Mouse (Mus musculus): Measurements from ENCODE around the gene Amfr. TPM values are rescaled to one million over a fixed set of nuclear protein-coding genes. Genes with fewer than 3 reads are reported as not detected.

The Amfr gene
- polyA plus RNA-seq, 1 experiment from 2014 or later: 67.5 TPM

DNA sequence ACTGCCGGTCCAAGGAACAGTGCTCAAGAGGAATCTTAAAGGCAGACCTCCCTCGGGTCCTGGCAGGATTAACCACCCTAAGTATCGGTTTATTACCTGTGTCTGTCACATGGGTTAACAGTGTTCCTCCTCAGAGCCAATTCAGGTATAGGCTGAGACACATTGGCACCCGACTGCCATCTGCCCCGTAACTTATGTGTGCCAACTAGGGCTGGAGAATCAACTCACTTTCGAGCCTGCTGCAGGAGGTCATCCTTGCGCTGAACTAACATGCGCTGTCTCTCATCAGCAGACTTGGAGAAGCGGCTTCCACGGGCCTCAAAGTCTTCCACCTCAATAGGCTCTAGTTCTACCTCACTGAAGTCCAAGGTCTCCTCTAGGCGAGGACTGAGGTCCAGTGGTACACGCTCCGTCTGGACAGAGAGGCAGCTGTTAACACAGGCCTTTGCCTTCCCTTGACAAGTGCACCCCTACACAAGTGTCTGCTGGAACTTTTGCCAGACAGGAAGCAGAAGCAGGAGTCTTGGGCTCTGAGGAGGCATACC is 38.7 kb downstream of the Amfr start:
- no peak for ATAC-seq

DNA sequence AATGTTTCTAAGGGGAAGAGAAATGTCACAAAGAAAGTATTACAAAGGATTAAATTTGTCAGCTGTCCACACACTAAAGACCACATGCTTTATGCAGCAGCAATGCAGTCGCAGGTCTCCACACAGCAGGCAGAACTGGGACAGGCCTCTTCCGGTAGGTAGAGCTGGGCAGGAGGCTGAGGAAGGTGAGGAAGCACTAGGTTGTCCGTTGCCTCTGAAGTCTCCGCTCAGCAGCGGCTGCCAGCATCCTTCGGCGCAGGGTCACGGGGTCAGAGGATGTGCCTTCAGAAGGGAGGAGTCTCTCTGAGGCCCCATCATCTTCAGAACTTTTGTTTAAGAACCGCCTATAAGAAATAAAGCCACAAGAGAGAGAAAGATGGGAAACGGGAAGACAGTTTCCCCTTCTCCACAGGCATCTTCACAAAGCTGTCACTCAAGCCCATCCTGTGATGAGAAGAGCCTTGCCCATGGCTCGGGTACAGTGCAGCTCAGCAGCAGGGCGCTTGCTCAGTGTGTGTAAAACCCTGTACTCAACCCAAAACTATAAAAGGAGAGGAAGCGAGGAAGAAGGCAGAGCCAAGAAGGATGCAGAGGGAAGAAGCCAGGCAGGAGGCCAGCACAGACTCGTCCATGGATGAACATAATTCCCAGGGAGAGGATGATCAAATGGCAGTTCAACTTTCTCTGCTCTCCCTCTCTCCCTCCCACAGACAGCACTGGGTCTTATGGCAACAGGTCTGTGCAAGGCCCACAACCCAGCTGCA is 39.5 kb downstream of the Amfr start:
- 87% methylated on average over 14 of the region's 14 CpGs for WGBS
- H3K27ac ChIP-seq (ENCODE audit: low read length): 0 out of 2 replicates have a peak overlapping the region, but pooled peaks have one; percentile 17
- no peak for ATAC-seq
- no peak overlapping the region for H3K4me2 ChIP-seq (ENCODE audit: low read length)
- 0 out of 2 replicates have a peak, but pooled peaks cover 2% of the 10 kb centered on the region for H3K4me1 ChIP-seq (ENCODE audit: control insufficient read depth, insufficient read depth, low read length)
- H3K9me3 ChIP-seq (replicated peaks; ENCODE audit: control insufficient read depth, low read length, poor library complexity, severe bottlenecking): no peaks in the 10 kb centered on the region
- H3K4me3 ChIP-seq (ENCODE audit: low read depth, low read length): no peak overlapping the region
- no peak overlapping the region for H3K9ac ChIP-seq (ENCODE audit: low read depth, low read length)
- H3K27me3 ChIP-seq (ENCODE audit: control insufficient read depth, insufficient read depth, low read depth, low read length): no peaks in the 10 kb centered on the region
- H3K36me3 ChIP-seq (ENCODE audit: control insufficient read depth, insufficient read depth, low read length): peaks cover 36% of the 10 kb centered on the region

More for the DNA sequence above, 38.7 kb downstream of the Amfr start:
- 97% methylated on average over 13 of the region's 13 CpGs for WGBS
- Histone ChIP-seq H3K9ac (ENCODE audit: low read depth, low read length) (no peak overlapping the region), H3K36me3 (ENCODE audit: control insufficient read depth, insufficient read depth, low read length) (peaks cover 34% of the 10 kb centered on the region), H3K4me1 (ENCODE audit: control insufficient read depth, insufficient read depth, low read length) (no peaks in the 10 kb centered on the region), H3K27me3 (ENCODE audit: control insufficient read depth, insufficient read depth, low read depth, low read length) (no peaks in the 10 kb centered on the region), H3K4me2 (ENCODE audit: low read length) (no peak overlapping the region), H3K4me3 (ENCODE audit: low read depth, low read length) (no peak overlapping the region), H3K27ac (ENCODE audit: low read length) (no peak overlapping the region), H3K9me3 (replicated peaks; ENCODE audit: control insufficient read depth, low read length, poor library complexity, severe bottlenecking) (no peaks in the 10 kb centered on the region)

DNA sequence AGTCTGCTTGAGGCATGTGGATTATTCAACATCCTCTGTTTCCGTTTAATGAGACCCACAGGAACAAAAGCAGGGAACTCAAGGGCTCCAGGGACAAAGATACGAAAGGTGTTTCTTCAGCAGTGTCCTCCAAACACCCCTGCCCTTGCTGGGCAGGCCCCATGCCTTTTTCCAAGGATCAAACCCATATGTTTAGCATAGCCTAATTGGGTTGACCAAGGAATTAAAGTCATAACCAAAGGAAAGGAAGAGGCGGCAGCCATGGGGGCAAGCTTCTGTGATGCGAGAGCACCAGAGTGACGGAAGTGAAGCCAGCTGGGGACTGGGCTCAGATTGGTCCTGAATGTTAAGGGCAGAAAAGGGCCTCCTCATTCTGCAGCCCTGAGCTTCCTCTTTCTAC is 40.4 kb downstream of the Amfr start:
- Histone ChIP-seq H3K4me3 (ENCODE audit: low read depth, low read length) (no peak overlapping the region), H3K27me3 (ENCODE audit: control insufficient read depth, insufficient read depth, low read depth, low read length) (no peaks in the 10 kb centered on the region), H3K4me1 (ENCODE audit: control insufficient read depth, insufficient read depth, low read length) (0 out of 2 replicates have a peak, but pooled peaks cover 2% of the 10 kb centered on the region), H3K4me2 (ENCODE audit: low read length) (no peak overlapping the region), H3K36me3 (ENCODE audit: control insufficient read depth, insufficient read depth, low read length) (peaks cover 39% of the 10 kb centered on the region), H3K9me3 (replicated peaks; ENCODE audit: control insufficient read depth, low read length, poor library complexity, severe bottlenecking) (no peaks in the 10 kb centered on the region), H3K27ac (ENCODE audit: low read length) (no peak overlapping the region), H3K9ac (ENCODE audit: low read depth, low read length) (no peak overlapping the region)
- no peak for ATAC-seq
- 73% methylated on average over 5 of the region's 5 CpGs for WGBS

DNA sequence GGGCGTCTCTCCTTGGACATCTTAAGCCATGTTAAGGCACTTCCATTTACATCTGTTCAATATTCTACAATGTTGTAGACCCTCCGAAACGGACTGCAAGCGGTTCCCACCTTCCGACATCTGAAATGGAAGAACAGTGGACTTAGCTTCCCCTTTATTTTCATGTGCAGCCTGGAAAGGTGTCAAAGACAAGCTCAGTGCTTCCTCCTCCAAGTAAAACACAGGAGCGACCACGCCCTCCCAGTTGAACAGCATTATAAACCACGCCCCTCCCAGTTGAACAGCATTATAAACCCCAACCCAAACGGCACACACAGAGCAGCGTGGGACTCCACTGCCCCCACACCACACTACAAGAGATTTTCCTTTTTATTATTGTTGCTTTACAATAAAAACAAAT is 41.2 kb downstream of the Amfr start:
- no peak overlapping the region for H3K9ac ChIP-seq (ENCODE audit: low read depth, low read length)
- H3K36me3 ChIP-seq (ENCODE audit: control insufficient read depth, insufficient read depth, low read length): peaks cover 43% of the 10 kb centered on the region
- H3K4me2 ChIP-seq (ENCODE audit: low read length): no peak overlapping the region
- no peak overlapping the region for H3K4me3 ChIP-seq (ENCODE audit: low read depth, low read length)
- no peaks in the 10 kb centered on the region for H3K27me3 ChIP-seq (ENCODE audit: control insufficient read depth, insufficient read depth, low read depth, low read length)
- H3K9me3 ChIP-seq (replicated peaks; ENCODE audit: control insufficient read depth, low read length, poor library complexity, severe bottlenecking): no peaks in the 10 kb centered on the region
- WGBS: 91% methylated on average over 10 of the region's 10 CpGs
- no peak for ATAC-seq
- no peak overlapping the region for H3K27ac ChIP-seq (ENCODE audit: low read length)
- 0 out of 2 replicates have a peak, but pooled peaks cover 2% of the 10 kb centered on the region for H3K4me1 ChIP-seq (ENCODE audit: control insufficient read depth, insufficient read depth, low read length)

DNA sequence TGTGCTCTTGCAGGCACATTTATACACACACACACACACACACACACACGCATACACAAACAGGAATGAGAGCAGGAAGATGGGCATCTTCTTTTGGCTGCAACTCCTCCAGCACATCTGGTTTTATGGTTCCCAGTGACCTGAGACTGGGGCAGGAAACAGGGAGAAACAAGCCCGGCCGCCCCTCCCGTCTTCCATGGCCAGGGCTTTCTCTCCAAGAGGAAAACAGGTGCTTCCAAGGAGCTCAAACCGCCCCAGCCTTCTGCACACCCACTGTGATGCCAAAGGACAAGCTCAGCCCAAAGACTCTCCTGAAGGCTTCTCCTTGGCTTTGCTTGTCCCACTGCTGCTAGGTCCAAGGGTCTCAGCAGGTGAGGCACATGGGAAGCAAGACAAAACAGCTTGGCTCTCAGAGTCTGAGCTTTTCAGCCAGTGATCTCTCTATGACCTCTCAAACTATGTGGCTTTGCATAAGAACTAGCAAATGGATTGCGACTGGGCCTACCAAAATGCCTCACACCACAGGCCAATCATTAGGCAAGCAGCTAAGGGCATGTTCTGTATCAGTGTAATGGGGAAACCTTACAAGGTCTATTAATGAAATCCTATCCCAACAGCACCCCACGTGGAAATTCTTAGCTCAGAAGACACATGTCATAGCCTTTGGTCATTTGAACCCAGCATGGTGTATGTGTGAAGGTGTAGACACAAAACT is 42.9 kb downstream of the Amfr start:
- H3K4me3 ChIP-seq (ENCODE audit: low read depth, low read length): no peak overlapping the region
- no peak for ATAC-seq
- 0 out of 2 replicates have a peak, but pooled peaks cover 2% of the 10 kb centered on the region for H3K4me1 ChIP-seq (ENCODE audit: control insufficient read depth, insufficient read depth, low read length)
- no peak overlapping the region for H3K27ac ChIP-seq (ENCODE audit: low read length)
- no peaks in the 10 kb centered on the region for H3K9me3 ChIP-seq (replicated peaks; ENCODE audit: control insufficient read depth, low read length, poor library complexity, severe bottlenecking)
- H3K4me2 ChIP-seq (ENCODE audit: low read length): no peak overlapping the region
- WGBS: 78% methylated on average over 7 of the region's 7 CpGs
- H3K27me3 ChIP-seq (ENCODE audit: control insufficient read depth, insufficient read depth, low read depth, low read length): no peaks in the 10 kb centered on the region
- no peak overlapping the region for H3K9ac ChIP-seq (ENCODE audit: low read depth, low read length)
- peaks cover 57% of the 10 kb centered on the region for H3K36me3 ChIP-seq (ENCODE audit: control insufficient read depth, insufficient read depth, low read length)

DNA sequence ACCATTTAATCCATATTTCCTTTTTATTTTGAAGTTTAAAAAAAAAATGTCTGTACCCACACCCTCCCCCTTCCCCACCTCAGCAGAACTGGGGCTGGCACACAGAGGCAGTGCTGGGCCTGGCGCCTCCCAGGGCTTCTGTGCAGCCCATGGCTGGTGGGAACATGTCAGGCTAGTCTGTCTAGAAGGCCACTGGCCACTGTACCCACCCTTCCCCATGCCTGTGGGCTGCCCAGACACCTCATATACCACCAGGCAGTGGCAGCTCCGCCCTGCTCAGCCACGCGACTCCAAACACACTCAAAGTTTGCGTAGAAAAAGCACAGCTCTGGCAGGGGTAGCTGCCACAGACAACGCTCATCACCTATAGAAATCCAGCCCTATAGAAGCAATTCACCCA is 44.3 kb downstream of the Amfr start:
- Histone ChIP-seq H3K4me2 (ENCODE audit: low read length) (no peak overlapping the region), H3K9ac (ENCODE audit: low read depth, low read length) (no peak overlapping the region), H3K27me3 (ENCODE audit: control insufficient read depth, insufficient read depth, low read depth, low read length) (no peaks in the 10 kb centered on the region), H3K4me1 (ENCODE audit: control insufficient read depth, insufficient read depth, low read length) (0 out of 2 replicates have a peak, but pooled peaks cover 2% of the 10 kb centered on the region), H3K27ac (ENCODE audit: low read length) (no peak overlapping the region), H3K9me3 (replicated peaks; ENCODE audit: control insufficient read depth, low read length, poor library complexity, severe bottlenecking) (no peaks in the 10 kb centered on the region), H3K36me3 (ENCODE audit: control insufficient read depth, insufficient read depth, low read length) (peaks cover 52% of the 10 kb centered on the region), H3K4me3 (ENCODE audit: low read depth, low read length) (no peak overlapping the region)
- whole genome bisulfite sequencing: 77% methylated on average over 6 of the region's 6 CpGs
- no peak for ATAC-seq

DNA sequence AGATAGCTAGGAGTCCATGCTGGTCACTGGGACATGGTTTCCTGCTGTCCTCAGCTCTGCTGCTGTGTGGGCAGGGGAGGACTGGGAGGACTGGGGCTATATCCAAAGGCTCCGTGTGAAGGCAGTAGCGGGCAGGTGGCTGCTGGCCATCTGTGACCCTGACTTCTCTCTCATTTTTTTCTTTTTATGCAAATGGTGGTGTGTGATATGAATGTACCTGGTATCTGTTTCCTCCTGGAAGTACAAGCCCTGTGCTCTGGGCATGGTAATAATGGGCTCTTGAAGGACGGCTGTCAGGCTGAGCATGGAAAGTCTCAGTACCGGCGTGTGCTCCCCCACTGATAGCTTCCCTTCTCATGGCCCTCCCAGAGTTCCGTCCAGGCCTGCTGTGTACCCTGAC is 51.7 kb downstream of the Amfr start:
- Histone ChIP-seq H3K4me3 (ENCODE audit: low read depth, low read length) (no peak overlapping the region), H3K9me3 (replicated peaks; ENCODE audit: control insufficient read depth, low read length, poor library complexity, severe bottlenecking) (no peaks in the 10 kb centered on the region), H3K27ac (ENCODE audit: low read length) (no peak overlapping the region), H3K4me2 (ENCODE audit: low read length) (no peak overlapping the region), H3K4me1 (ENCODE audit: control insufficient read depth, insufficient read depth, low read length) (no peaks in the 10 kb centered on the region), H3K27me3 (ENCODE audit: control insufficient read depth, insufficient read depth, low read depth, low read length) (no peaks in the 10 kb centered on the region), H3K36me3 (ENCODE audit: control insufficient read depth, insufficient read depth, low read length) (peaks cover 44% of the 10 kb centered on the region), H3K9ac (ENCODE audit: low read depth, low read length) (no peak overlapping the region)
- WGBS: 89% methylated on average over 6 of the region's 6 CpGs
- ATAC-seq: no peak

DNA sequence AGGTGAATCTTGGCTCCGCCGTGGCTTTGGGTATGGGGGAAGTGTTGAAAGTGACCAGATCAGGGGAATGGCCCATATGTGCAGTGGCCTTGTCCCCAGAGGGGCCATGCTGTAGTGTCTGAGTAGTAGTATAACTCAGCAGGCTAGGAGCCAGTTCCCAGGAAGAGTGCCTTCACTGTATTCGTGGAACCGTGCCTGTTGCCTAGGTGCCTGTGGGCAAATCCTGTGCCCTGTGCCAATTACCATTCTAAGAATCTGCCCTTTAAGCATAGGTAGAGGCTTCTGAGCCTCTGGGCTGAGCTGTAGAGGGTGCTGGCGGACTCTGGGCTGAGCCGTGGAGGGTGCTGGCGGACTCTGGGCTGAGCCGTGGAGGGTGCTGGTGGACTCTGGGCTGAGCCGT is 54.2 kb downstream of the Amfr start:
- Histone ChIP-seq H3K9me3 (replicated peaks; ENCODE audit: control insufficient read depth, low read length, poor library complexity, severe bottlenecking) (no peaks in the 10 kb centered on the region), H3K4me1 (ENCODE audit: control insufficient read depth, insufficient read depth, low read length) (no peaks in the 10 kb centered on the region), H3K36me3 (ENCODE audit: control insufficient read depth, insufficient read depth, low read length) (peaks cover 46% of the 10 kb centered on the region), H3K27me3 (ENCODE audit: control insufficient read depth, insufficient read depth, low read depth, low read length) (no peaks in the 10 kb centered on the region), H3K9ac (ENCODE audit: low read depth, low read length) (no peak overlapping the region), H3K27ac (ENCODE audit: low read length) (no peak overlapping the region), H3K4me3 (ENCODE audit: low read depth, low read length) (no peak overlapping the region), H3K4me2 (ENCODE audit: low read length) (no peak overlapping the region)
- WGBS: 90% methylated on average over 9 of the region's 9 CpGs
- 0 out of 2 replicates have a peak, but pooled peaks have one; percentile 15 for ATAC-seq

DNA sequence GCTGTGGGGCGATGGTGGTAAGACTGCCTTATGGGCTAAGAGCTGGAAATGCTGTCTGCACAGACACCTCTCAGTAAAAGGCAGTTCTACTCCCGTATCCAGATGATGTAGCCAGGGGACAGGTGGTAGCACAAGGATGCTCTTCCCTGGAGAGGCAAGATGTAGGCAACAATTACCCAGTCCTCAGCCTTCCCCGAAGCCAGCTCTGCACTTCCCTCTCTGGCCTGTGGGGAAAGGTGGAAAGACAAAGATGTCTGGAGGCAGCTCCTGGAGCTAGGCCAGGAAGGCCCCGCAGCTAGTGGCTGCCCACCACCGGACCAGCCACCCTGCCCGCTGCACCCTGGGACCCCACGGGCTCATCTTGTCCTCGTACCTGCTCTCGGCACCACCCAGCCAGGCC is 60.1 kb downstream of the Amfr start:
- no peak overlapping the region for H3K9ac ChIP-seq (ENCODE audit: low read depth, low read length)
- no peaks in the 10 kb centered on the region for H3K9me3 ChIP-seq (replicated peaks; ENCODE audit: control insufficient read depth, low read length, poor library complexity, severe bottlenecking)
- no peak overlapping the region for H3K4me3 ChIP-seq (ENCODE audit: low read depth, low read length)
- WGBS: 84% methylated on average over 9 of the region's 9 CpGs
- peaks cover 72% of the 10 kb centered on the region for H3K36me3 ChIP-seq (ENCODE audit: control insufficient read depth, insufficient read depth, low read length)
- H3K27ac ChIP-seq (ENCODE audit: low read length): no peak overlapping the region
- H3K4me2 ChIP-seq (ENCODE audit: low read length): no peak overlapping the region
- H3K4me1 ChIP-seq (ENCODE audit: control insufficient read depth, insufficient read depth, low read length): no peaks in the 10 kb centered on the region
- ATAC-seq: no peak
- no peaks in the 10 kb centered on the region for H3K27me3 ChIP-seq (ENCODE audit: control insufficient read depth, insufficient read depth, low read depth, low read length)

All from midbrain, embryonic 16.5 days (tissue).